Comparison of ENCODE assay signal across 8 mouse cellular contexts in the genomic region with DNA sequence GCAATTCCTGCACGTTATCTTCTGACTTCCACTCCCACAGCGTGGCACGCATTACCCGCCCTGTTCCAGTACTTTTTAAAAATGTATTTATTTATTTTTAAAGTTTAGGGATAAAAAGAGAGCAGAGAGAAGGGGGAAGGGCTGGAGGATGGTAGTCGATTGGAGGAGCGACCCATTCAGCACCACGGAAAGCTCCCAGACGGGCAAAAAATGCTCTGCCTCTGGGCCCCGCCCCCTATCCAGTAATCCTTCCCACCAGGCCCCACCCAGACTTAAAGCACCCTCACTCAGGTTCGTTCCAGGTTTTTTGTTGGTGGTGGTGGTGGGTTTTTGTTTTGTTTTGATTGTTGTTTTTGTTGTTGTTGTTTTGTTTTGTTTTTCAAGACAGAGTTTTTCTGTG. TPM values are rescaled to one million over a fixed set of nuclear protein-coding genes. Genes with fewer than 3 reads are reported as not detected.
DNase-seq lines count a peak whose midpoint lies in the region; ATAC-seq and TF ChIP-seq lines count a peak whose summit lies in the region.
"Had no signal": no experiment of that assay in that cellular context is flagged by ENCODE, and none has a peak within 500 bp of the region (broad histone marks: within the 10 kb centered on the region; RNA-seq: fewer than 3 reads in every experiment).

No protein-coding gene starts in this region.

- no peak overlapping the region for H3K27ac ChIP-seq in liver, embryonic 12.5 days
- H3K27ac ChIP-seq in MEL (ENCODE audit: control insufficient read depth, low read depth, low read length) = no peak overlapping the region
- H3K27ac ChIP-seq in left cerebral cortex, adult 2 months = no peak overlapping the region

- H3K9me3 ChIP-seq in liver, embryonic 12.5 days (replicated peaks) = no peaks in the 10 kb centered on the region
- no peaks in the 10 kb centered on the region for H3K9me3 ChIP-seq in MEL (replicated peaks; ENCODE audit: insufficient read depth, low read length)

- ATAC-seq in liver, embryonic 12.5 days = no peak
- peak; percentile 55; the same call in 1 of the 2 replicates for ATAC-seq in common myeloid progenitor, adult 5-6 weeks (replicated peaks; ENCODE audit: low read depth, poor library complexity, severe bottlenecking)

- no peak for TF ChIP-seq POLR2A in MEL (IDR thresholded peaks at IDR 0.05; ENCODE audit: control insufficient read depth in 1 of 2, insufficient read depth in 1 of 2, low read depth in 1 of 2, low read length in 2 of 2, poor library complexity in 1 of 2)

- no peak for TF ChIP-seq CTCF in MEL (IDR thresholded peaks at IDR 0.05 in 2 of 3, conservative IDR thresholded peaks at IDR 0.05 in 1 of 3; ENCODE audit: control insufficient read depth in 1 of 3, insufficient read depth in 1 of 3, low read depth in 2 of 3, low read length in 3 of 3, poor library complexity in 1 of 3, severe bottlenecking in 1 of 3)
- no peak for TF ChIP-seq CTCF in left cerebral cortex, adult 2 months (IDR thresholded peaks at IDR 0.05)

- 2% methylated on average over 10 of the region's 10 CpGs for WGBS in liver, embryonic 12.5 days (ENCODE audit: insufficient replicate concordance)

- H3K79me2 ChIP-seq in MEL (ENCODE audit: control insufficient read depth, insufficient read depth, low read length, poor library complexity) = no peaks in the 10 kb centered on the region

- H3K36me3 ChIP-seq in liver, embryonic 12.5 days = no peaks in the 10 kb centered on the region
- no peaks in the 10 kb centered on the region for H3K36me3 ChIP-seq in MEL (ENCODE audit: control insufficient read depth in 1 of 2, insufficient read depth in 2 of 2, low read length in 2 of 2)

- H3K4me1 ChIP-seq in liver, embryonic 12.5 days = no peaks in the 10 kb centered on the region
- H3K4me1 ChIP-seq in MEL (ENCODE audit: control insufficient read depth in 1 of 2, insufficient read depth in 2 of 2, low read length in 2 of 2) = no peaks in the 10 kb centered on the region

- no peak for TF ChIP-seq EP300 in MEL (IDR thresholded peaks at IDR 0.05; ENCODE audit: low read depth in 1 of 2, low read length in 2 of 2)

- DNase-seq in liver (peak; percentile 57), MEL (ENCODE audit: low read depth, low spot score) (peak; percentile 77)
- DNase-seq in lung, postnatal 36 days = peak; percentile 53
- no peak for DNase-seq in left cerebral cortex, adult 2 months (ENCODE audit: extremely low spot score in 1 of 2, low spot score in 2 of 2)
- no peak for DNase-seq in right cerebral cortex, postnatal 36 days (ENCODE audit: low spot score in 2 of 2)

- no peak overlapping the region for H3K9ac ChIP-seq in liver, embryonic 12.5 days
- H3K9ac ChIP-seq in MEL (ENCODE audit: control insufficient read depth, low read depth, low read length, poor library complexity, severe bottlenecking) = no peak overlapping the region

- intact Hi-C loops in left cerebral cortex, adult 2 months (cut with DNase I) = loop anchor here (10.0 kb wide), 1 partner anchor 249 kb away; a partner anchor contains a TSS

- peaks cover 43% of the 10 kb centered on the region for H3K27me3 ChIP-seq in liver, embryonic 12.5 days (replicated peaks)
- H3K27me3 ChIP-seq in MEL (ENCODE audit: control insufficient read depth in 1 of 2, insufficient read depth in 2 of 2, low read length in 2 of 2) = no peaks in the 10 kb centered on the region

- TF ChIP-seq RAD21 in MEL (IDR thresholded peaks at IDR 0.05; ENCODE audit: low read depth, low read length) = no peak

- H3K4me2 ChIP-seq in liver, embryonic 12.5 days = no peak overlapping the region

- no peak overlapping the region for H3K4me3 ChIP-seq in liver, embryonic 12.5 days
- no peak overlapping the region for H3K4me3 ChIP-seq in MEL (ENCODE audit: control insufficient read depth in 1 of 2, insufficient read depth in 1 of 2, low read depth in 2 of 2, low read length in 2 of 2)
- H3K4me3 ChIP-seq in left cerebral cortex, adult 2 months = no peak overlapping the region

TF ChIP-seq in MEL, 35 proteins besides CTCF, POLR2A, EP300 and RAD21 (continues in another document):
- TF ChIP-seq CHD1 (IDR thresholded peaks at IDR 0.05; ENCODE audit: low read depth, low read length) (no peak), USF1 (IDR thresholded peaks at IDR 0.05; ENCODE audit: low read depth, low read length) (no peak), GABPA (IDR thresholded peaks at IDR 0.05; ENCODE audit: low read depth, low read length) (no peak), ZKSCAN1 (IDR thresholded peaks at IDR 0.05; ENCODE audit: low read depth, low read length) (no peak), ZNF384 (IDR thresholded peaks at IDR 0.05; ENCODE audit: low read depth, low read length) (peak; percentile 93), E2F4 (IDR thresholded peaks at IDR 0.05; ENCODE audit: borderline replicate concordance, low read depth, low read length) (no peak), TCF12 (IDR thresholded peaks at IDR 0.05; ENCODE audit: low read depth, low read length) (no peak), NRF1 (IDR thresholded peaks at IDR 0.05; ENCODE audit: insufficient read depth, low read depth, low read length, poor library complexity, severe bottlenecking) (no peak), UBTF (IDR thresholded peaks at IDR 0.05; ENCODE audit: borderline replicate concordance, insufficient read depth, low read depth, low read length) (no peak), SIN3A (IDR thresholded peaks at IDR 0.05; ENCODE audit: low read length) (peak; percentile 96), MYC (IDR thresholded peaks at IDR 0.05; ENCODE audit: low read depth, low read length) (no peak), USF2 (IDR thresholded peaks at IDR 0.05; ENCODE audit: borderline replicate concordance in 1 of 2, insufficient read depth in 1 of 2, low read depth in 1 of 2, low read length in 2 of 2) (no peak), MAZ (IDR thresholded peaks at IDR 0.05; ENCODE audit: low read depth, low read length) (peak; percentile 49; the same call in 1 of the 2 replicates), NELFE (IDR thresholded peaks at IDR 0.05; ENCODE audit: low read depth, low read length) (no peak), MAX (IDR thresholded peaks at IDR 0.05; ENCODE audit: low read length) (no peak), ZC3H11A (IDR thresholded peaks at IDR 0.05; ENCODE audit: low read depth, low read length) (no peak), SMC3 (IDR thresholded peaks at IDR 0.05; ENCODE audit: low read depth, low read length) (peak; percentile 17; the same call in 1 of the 2 replicates), TBP (IDR thresholded peaks at IDR 0.05; ENCODE audit: low read depth, low read length) (no peak), KAT2A (conservative IDR thresholded peaks at IDR 0.05; ENCODE audit: low read depth, low read length) (no peak), RCOR1 (IDR thresholded peaks at IDR 0.05; ENCODE audit: low read depth, low read length) (no peak), MYB (IDR thresholded peaks at IDR 0.05; ENCODE audit: low read depth, low read length) (no peak), ZMIZ1 (IDR thresholded peaks at IDR 0.05; ENCODE audit: low read depth, low read length) (no peak), MAFK (IDR thresholded peaks at IDR 0.05; ENCODE audit: borderline replicate concordance, low read depth, low read length) (no peak), HCFC1 (IDR thresholded peaks at IDR 0.05; ENCODE audit: low read depth, low read length) (peak; percentile 33; the same call in 1 of the 2 replicates), MEF2A (IDR thresholded peaks at IDR 0.05; ENCODE audit: extremely low read depth, insufficient replicate concordance, low read depth, low read length, poor library complexity, severe bottlenecking) (no peak), JUND (IDR thresholded peaks at IDR 0.05; ENCODE audit: low read depth, low read length) (no peak), TAL1 (IDR thresholded peaks at IDR 0.05; ENCODE audit: low read length) (no peak), MXI1 (IDR thresholded peaks at IDR 0.05; ENCODE audit: low read depth, low read length) (peak; percentile 93)

RNA-seq across cellular contexts. Expression of a gene that starts 11.1 kb away (rescaled TPM):
- polyA plus RNA-seq in liver, embryonic 12.5 days (2016; fragmentation: Nextera tagmentation; extraction: Ambion mirVana) = 7.5 and 8.2 TPM in 2 replicates
- total RNA-seq in MEL (2012; rRNA removed) = 1.5 and 1.9 TPM in 2 replicates
- 1 to 10 TPM in 1 of 2 experiments, not detected in 1; 7.1 TPM for polyA plus RNA-seq in MEL (2012; ENCODE audit: insufficient read depth in 1 of 2, insufficient read length in 2 of 2, low read depth in 1 of 2, low replicate concordance in 2 of 2, missing spikeins in 1 of 2)
- not detected in 2 replicates for total RNA-seq in common myeloid progenitor, adult 5-6 weeks (2017)
- 1,000 to 10,000 TPM; 1,205 to 1,260 TPM for total RNA-seq in left cerebral cortex, adult 2 months (2021)

RNA-seq across cellular contexts. Expression of a gene that starts 12.7 kb away (rescaled TPM):
- polyA plus RNA-seq in liver, embryonic 12.5 days (2016; fragmentation: Nextera tagmentation; extraction: Ambion mirVana) = 1.5 and 2.1 TPM in 2 replicates
- total RNA-seq in MEL (2012; rRNA removed) = 6.2 and 7.0 TPM in 2 replicates
- 10 to 100 TPM in 1 of 2 experiments, not detected in 1; 16.7 TPM for polyA plus RNA-seq in MEL (2012; ENCODE audit: insufficient read depth in 1 of 2, insufficient read length in 2 of 2, low read depth in 1 of 2, low replicate concordance in 2 of 2, missing spikeins in 1 of 2)
- 9.0 and 13.0 TPM in 2 replicates for total RNA-seq in common myeloid progenitor, adult 5-6 weeks (2017)
- total RNA-seq in left cerebral cortex, adult 2 months (2021) = 1 to 10 TPM; 3.9 to 5.1 TPM

RNA-seq across cellular contexts. Expression of a gene that starts 14.6 kb away (rescaled TPM):
- polyA plus RNA-seq in liver, embryonic 12.5 days (2016; fragmentation: Nextera tagmentation; extraction: Ambion mirVana) = 3.0 and 4.1 TPM in 2 replicates
- total RNA-seq in MEL (2012; rRNA removed) = 7.1 and 15.5 TPM in 2 replicates
- polyA plus RNA-seq in MEL (2012; ENCODE audit: insufficient read depth in 1 of 2, insufficient read length in 2 of 2, low read depth in 1 of 2, low replicate concordance in 2 of 2, missing spikeins in 1 of 2) = 10 to 100 TPM in 1 of 2 experiments, not detected in 1; 28.1 TPM
- 9.4 and 11.9 TPM in 2 replicates for total RNA-seq in common myeloid progenitor, adult 5-6 weeks (2017)
- 1 to 10 TPM in 1 of 2 experiments, not detected in 1; 3.1 TPM for total RNA-seq in left cerebral cortex, adult 2 months (2021)

RNA-seq across cellular contexts. Expression of a gene that starts 20.7 kb away (rescaled TPM):
- 51.1 and 52.7 TPM in 2 replicates for polyA plus RNA-seq in liver, embryonic 12.5 days (2016; fragmentation: Nextera tagmentation; extraction: Ambion mirVana)
- total RNA-seq in MEL (2012; rRNA removed) = 2.8 and 3.9 TPM in 2 replicates
- polyA plus RNA-seq in MEL (2012; ENCODE audit: insufficient read depth in 1 of 2, insufficient read length in 2 of 2, low read depth in 1 of 2, low replicate concordance in 2 of 2, missing spikeins in 1 of 2) = 10 to 100 TPM in 1 of 2 experiments, not detected in 1; 13.6 TPM
- total RNA-seq in common myeloid progenitor, adult 5-6 weeks (2017) = 94.7 and 118 TPM in 2 replicates
- 10 to 100 TPM; 25.9 to 26.6 TPM for total RNA-seq in left cerebral cortex, adult 2 months (2021)

RNA-seq across cellular contexts. Expression of a gene that starts 23.3 kb away (rescaled TPM):
- polyA plus RNA-seq in liver, embryonic 12.5 days (2016; fragmentation: Nextera tagmentation; extraction: Ambion mirVana) = 0.05 and 0.17 TPM in 2 replicates
- total RNA-seq in MEL (2012; rRNA removed) = not detected in 2 replicates
- polyA plus RNA-seq in MEL (2012; ENCODE audit: insufficient read depth in 1 of 2, insufficient read length in 2 of 2, low read depth in 1 of 2, low replicate concordance in 2 of 2, missing spikeins in 1 of 2) = not detected
- not detected in 2 replicates for total RNA-seq in common myeloid progenitor, adult 5-6 weeks (2017)
- 10 to 100 TPM; 11.0 to 11.9 TPM for total RNA-seq in left cerebral cortex, adult 2 months (2021)
- total RNA-seq: heart, adult 18-20 months had no signal

Comparison
In these comparisons a context has a peak if more than half of its experiments do, and no peak if none do; other contexts are left out.
1. DNase-seq: peak in liver (single experiment), MEL (single experiment) and lung, postnatal 36 days (single experiment); none in left cerebral cortex, adult 2 months (0 of 2) and right cerebral cortex, postnatal 36 days (0 of 2).
2. RNA of a gene that starts 11.1 kb away (total RNA-seq): 1,205 to 1,260 TPM in left cerebral cortex, adult 2 months; 1.5 to 1.9 TPM in MEL and not detected in common myeloid progenitor, adult 5-6 weeks; every median in the first group is over 100 times any median in the second.